Mouse (Mus musculus) heart, postnatal 0 days (tissue): Measurements from ENCODE around the gene Gjc2. TPM values are rescaled to one million over a fixed set of nuclear protein-coding genes. Genes with fewer than 3 reads are reported as not detected.
A peak's percentile ranks its signal among the peaks of the same experiment; 100 is the strongest.

Experiments
- ATAC-seq: fragments of 200-750 bp; cut with Nextera tagmentation; 2 replicates; pipeline ENCODE4 v1.8.0; 2017; ENCODE audit warnings: low read depth, moderate number of reproducible peaks, moderate library complexity; ENCODE audit not compliant: insufficient read depth
- DNase-seq: peaks from one replicate; pipeline ENCODE4 v3.0.0-alpha.2; 2016; ENCODE audit warnings: low spot score
- H3K27ac ChIP-seq: fragments of 300-500 bp; sonication (generic); 2 replicates; pipeline ENCODE4 v1.5.1; 2014; ENCODE audit warnings: low read depth, mild to moderate bottlenecking
- H3K27me3 ChIP-seq: fragments of 300-500 bp; sonication (generic); 2 replicates; pipeline ENCODE4 v1.6.1; 2014; ENCODE audit warnings: low read length, mixed read lengths; ENCODE audit not compliant: control insufficient read depth, insufficient read depth
- H3K36me3 ChIP-seq: fragments of 300-500 bp; sonication (generic); replicated peaks from 2 replicates; pipeline ENCODE4 v1.6.1; 2014; ENCODE audit warnings: low read length, mixed read lengths; ENCODE audit not compliant: control insufficient read depth, insufficient read depth
- H3K4me1 ChIP-seq: fragments of 300-500 bp; sonication (generic); 2 replicates; pipeline ENCODE4 v1.6.1; 2014; ENCODE audit warnings: antibody characterized with exemption; ENCODE audit not compliant: control insufficient read depth, insufficient read depth
- H3K4me2 ChIP-seq: fragments of 300-500 bp; sonication (generic); 2 replicates; pipeline ENCODE4 v1.6.1; 2014; ENCODE audit warnings: low read depth, mild to moderate bottlenecking, low read length, moderate library complexity
- H3K4me3 ChIP-seq: fragments of 300-500 bp; sonication (generic); 2 replicates; pipeline ENCODE4 v1.5.1; 2014; ENCODE audit warnings: low read depth, low read length
- H3K9ac ChIP-seq: fragments of 300-500 bp; sonication (generic); replicated peaks from 2 replicates; pipeline ENCODE4 v1.6.1; 2014; ENCODE audit warnings: low read depth, low read length, mixed read lengths
- H3K9me3 ChIP-seq: fragments of 300-500 bp; sonication (generic); replicated peaks from 2 replicates; pipeline ENCODE4 v1.6.1; 2016; ENCODE audit warnings: low read length; ENCODE audit not compliant: control insufficient read depth
- CTCF ChIP-seq: IDR thresholded peaks from 2 replicates; pipeline ENCODE4 v1.5.1; 2016; ENCODE audit warnings: antibody characterized with exemption, control low read depth, low read depth
- EP300 ChIP-seq: IDR thresholded peaks from 2 replicates; pipeline ENCODE4 v1.6.1; 2016; ENCODE audit warnings: antibody characterized with exemption, low read depth
- WGBS: fragments of 180-500 bp; shearing (Covaris S2); extraction: QIAGEN DNeasy Blood & Tissue Kit; methylation state at CpG from one replicate; pipeline ENCODE4 v1.1.7; 2014; 5-methylcytosine and 5-hydroxymethylcytosine counted together
- polyA plus RNA-seq: library from polyadenylated mRNA; unstranded; fragments of >200 nt; fragmentation: Nextera tagmentation; extraction: Ambion mirVana; gene quantifications from 2 replicates; pipeline ENCODE4 v1.2.1, GENCODE M21; 2015
- total RNA-seq: library from RNA; depleted of rRNA; stranded (reverse); fragments of >200 nt; gene quantifications from 2 replicates; pipeline ENCODE4 v1.2.3, GENCODE M21; 2014; ENCODE audit warnings: low replicate concordance

Gjc2 gene
- total and polyA plus RNA-seq, 2 experiments from 2014 or later: 0.08 to 0.63 TPM

DNA sequence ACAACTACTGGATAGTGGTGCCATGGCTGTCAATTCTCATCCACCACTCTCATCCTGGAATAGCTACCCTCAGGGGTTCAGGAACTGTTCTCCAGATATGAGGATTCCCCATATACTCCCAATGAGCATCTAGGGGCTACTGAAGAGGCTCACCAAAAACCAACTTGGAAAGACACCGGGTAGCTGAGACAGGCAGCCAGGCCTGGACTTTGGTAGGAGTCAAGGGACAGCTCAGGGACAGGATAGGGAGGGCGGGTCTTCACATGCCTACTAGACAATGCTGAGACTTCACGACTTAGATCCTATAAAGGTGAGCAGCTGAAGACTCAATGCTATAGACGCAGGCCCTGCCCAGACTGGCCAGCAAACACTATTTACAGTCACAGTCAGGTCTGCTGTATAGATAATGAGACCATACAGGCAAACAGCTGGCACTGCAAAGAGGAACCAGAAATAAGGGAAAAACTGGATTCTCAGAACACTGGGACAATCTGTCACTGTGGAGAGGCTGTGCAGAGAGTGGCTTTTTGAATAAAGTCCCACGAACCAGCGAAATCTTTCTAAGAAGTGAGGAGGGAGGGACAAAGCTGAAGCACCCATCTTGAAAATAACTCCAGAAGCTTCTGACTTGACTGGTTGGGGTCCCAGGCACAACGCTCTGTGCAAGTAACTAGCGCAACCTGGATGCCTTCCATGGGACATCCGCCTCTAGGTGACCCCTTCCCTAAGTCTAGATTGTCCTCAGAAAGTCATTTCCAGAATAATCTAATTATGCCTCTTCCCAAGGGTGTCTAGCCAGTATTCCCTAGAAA is 20.4 kb downstream of the Gjc2 start:
- Histone ChIP-seq H3K27me3 (no peaks in the 10 kb centered on the region), H3K36me3 (peaks cover 11% of the 10 kb centered on the region), H3K27ac (peak overlapping the region; percentile 100), H3K4me3 (peak overlapping the region; percentile 69), H3K9ac (0 out of 2 replicates have a peak overlapping the region, but pooled peaks have one; percentile 59), H3K4me2 (peak overlapping the region; percentile 55), H3K4me1 (peaks cover 21% of the 10 kb centered on the region), H3K9me3 (no peaks in the 10 kb centered on the region)
- peak; percentile 28 for DNase-seq
- 48% methylated on average over 9 of the region's 9 CpGs for WGBS
- no peak; the same call in 1 of the 2 replicates for ATAC-seq
- TF ChIP-seq EP300 (no peak), CTCF (no peak)

DNA sequence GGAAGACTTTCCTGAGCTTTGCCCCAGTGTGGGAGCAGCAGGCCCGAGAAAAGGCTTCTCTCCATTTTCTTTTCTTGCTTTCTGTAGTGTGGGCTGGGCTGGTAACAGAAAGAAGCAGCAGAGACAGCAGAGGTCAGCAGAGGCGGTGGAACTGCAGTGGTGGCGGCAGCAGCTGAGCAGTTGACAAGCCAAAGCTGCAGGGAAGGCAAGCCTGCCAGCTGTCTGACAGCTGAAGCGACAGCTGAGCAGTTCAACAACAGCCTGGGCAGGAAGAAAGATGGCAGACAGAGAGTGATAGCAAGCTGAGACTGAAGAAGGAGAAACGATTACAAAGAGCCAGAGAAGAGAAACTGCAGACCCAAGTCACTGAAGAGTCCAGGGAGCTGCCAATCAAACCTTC is 21.6 kb downstream of the Gjc2 start:
- Histone ChIP-seq H3K4me1 (peaks cover 21% of the 10 kb centered on the region), H3K4me3 (no peak overlapping the region), H3K27ac (peak overlapping the region; percentile 65), H3K36me3 (peaks cover 17% of the 10 kb centered on the region), H3K4me2 (no peak overlapping the region), H3K9ac (no peak overlapping the region), H3K27me3 (no peaks in the 10 kb centered on the region), H3K9me3 (no peaks in the 10 kb centered on the region)
- WGBS: 29% methylated on average over 5 of the region's 5 CpGs
- 0 out of 2 replicates have a peak, but pooled peaks have one; percentile 45 for TF ChIP-seq EP300
- peak; percentile 35 for TF ChIP-seq CTCF
- DNase-seq: peak; percentile 66
- no peak for ATAC-seq

DNA sequence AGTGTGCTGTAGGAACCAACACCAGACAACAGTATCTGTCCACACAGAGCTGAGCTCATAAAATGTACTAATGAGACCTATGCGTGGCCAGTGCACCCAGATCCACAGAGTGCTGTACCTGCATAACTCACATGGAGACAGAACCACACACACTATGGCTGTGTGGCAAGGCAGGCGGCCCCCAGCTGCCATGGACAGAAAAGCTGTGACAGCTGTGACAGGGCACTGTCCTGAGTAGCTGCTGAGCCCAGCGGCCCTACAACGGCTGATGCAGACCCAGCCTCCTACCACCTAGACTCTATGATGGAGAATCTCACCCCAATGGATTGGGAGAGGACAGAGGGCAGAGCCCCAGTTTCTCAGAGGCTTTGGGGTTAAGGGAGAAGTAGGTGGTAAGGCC is 23.5 kb downstream of the Gjc2 start:
- no peak for ATAC-seq
- peaks cover 24% of the 10 kb centered on the region for H3K36me3 ChIP-seq
- no peak overlapping the region for H3K27ac ChIP-seq

DNA sequence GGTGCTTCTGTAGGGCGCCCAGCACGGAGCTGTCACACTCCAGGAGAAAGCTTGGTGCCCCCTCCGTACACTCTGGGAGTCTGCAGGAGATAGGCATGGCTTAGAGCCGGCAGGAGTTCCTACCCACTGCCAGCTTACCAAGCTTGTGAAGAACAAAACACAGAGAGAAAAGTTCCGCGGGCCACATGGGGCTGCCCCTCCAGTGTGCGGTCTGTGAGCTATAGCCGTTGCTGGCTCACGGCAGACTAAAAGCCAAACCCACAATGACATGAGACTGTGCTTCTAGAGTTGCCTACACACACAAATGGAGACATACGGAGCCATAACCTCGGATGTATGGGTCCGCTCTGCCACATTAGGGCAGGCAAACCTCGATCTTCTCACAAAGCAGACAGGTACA is 23.9 kb downstream of the Gjc2 start:
- H3K4me3 ChIP-seq: no peak overlapping the region
- H3K4me1 ChIP-seq: peaks cover 14% of the 10 kb centered on the region
- no peak overlapping the region for H3K9ac ChIP-seq
- no peaks in the 10 kb centered on the region for H3K27me3 ChIP-seq
- no peak for ATAC-seq
- no peak for TF ChIP-seq CTCF
- no peak for TF ChIP-seq EP300
- H3K4me2 ChIP-seq: no peak overlapping the region
- 87% methylated on average over 13 of the region's 13 CpGs for WGBS
- H3K27ac ChIP-seq: no peak overlapping the region
- no peaks in the 10 kb centered on the region for H3K9me3 ChIP-seq
- peaks cover 24% of the 10 kb centered on the region for H3K36me3 ChIP-seq
- no peak for DNase-seq

More for the DNA sequence above, 23.5 kb downstream of the Gjc2 start:
- H3K9me3 ChIP-seq: no peaks in the 10 kb centered on the region
- H3K27me3 ChIP-seq: no peaks in the 10 kb centered on the region
- no peak for DNase-seq
- TF ChIP-seq EP300 (no peak), CTCF (no peak)
- H3K9ac ChIP-seq: no peak overlapping the region
- 89% methylated on average over 4 of the region's 4 CpGs for WGBS
- H3K4me2 ChIP-seq: no peak overlapping the region
- no peak overlapping the region for H3K4me3 ChIP-seq
- peaks cover 19% of the 10 kb centered on the region for H3K4me1 ChIP-seq

DNA sequence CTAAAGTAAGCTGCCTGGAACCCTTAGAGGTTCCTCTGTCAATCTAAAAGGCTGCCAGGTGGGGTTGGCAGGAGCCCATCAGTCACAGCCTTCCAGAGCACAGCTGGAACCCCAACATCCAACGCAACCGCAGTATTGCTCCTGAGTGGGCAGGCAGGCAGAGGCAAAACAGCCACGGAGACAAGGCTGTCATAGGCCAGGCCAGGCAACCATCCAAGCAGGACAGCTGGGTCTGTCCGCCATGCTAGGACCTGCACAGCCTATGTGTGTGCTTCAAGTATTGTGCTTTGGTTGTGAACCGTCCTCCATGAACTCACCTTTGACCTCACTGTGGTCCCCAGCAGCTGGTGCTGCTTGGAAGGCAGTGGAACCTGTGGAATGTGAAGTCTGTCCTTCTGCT is 27.1 kb downstream of the Gjc2 start:
- ATAC-seq: no peak
- 92% methylated on average over 5 of the region's 5 CpGs for WGBS

More for the DNA sequence above, 27.1 kb downstream of the Gjc2 start:
- no peak overlapping the region for H3K4me2 ChIP-seq
- no peak overlapping the region for H3K4me3 ChIP-seq
- H3K36me3 ChIP-seq: peaks cover 24% of the 10 kb centered on the region
- H3K9me3 ChIP-seq: no peaks in the 10 kb centered on the region
- H3K9ac ChIP-seq: no peak overlapping the region
- no peaks in the 10 kb centered on the region for H3K27me3 ChIP-seq
- DNase-seq: no peak
- no peaks in the 10 kb centered on the region for H3K4me1 ChIP-seq
- no peak overlapping the region for H3K27ac ChIP-seq
- no peak for TF ChIP-seq CTCF
- no peak for TF ChIP-seq EP300
